In genomic region chr19:21737881-21738590, GRCm38 (mm10) we compare ENCODE assay signal across 8 mouse cellular contexts. TPM values are rescaled to one million over a fixed set of nuclear protein-coding genes. Genes with fewer than 3 reads are reported as not detected.
DNase-seq lines count a peak whose midpoint lies in the region; ATAC-seq and TF ChIP-seq lines count a peak whose summit lies in the region.

No protein-coding gene starts in this region.

- H3K27me3 ChIP-seq in forebrain, embryonic 13.5 days, result no peaks in the 10 kb centered on the region
- H3K27me3 ChIP-seq in forebrain, embryonic 12.5 days, result no peaks in the 10 kb centered on the region
- H3K27me3 ChIP-seq in MEL (ENCODE audit: control insufficient read depth in 1 of 2, insufficient read depth in 2 of 2, low read length in 2 of 2), result no peaks in the 10 kb centered on the region
- H3K27me3 ChIP-seq in heart, embryonic 11.5 days (ENCODE audit: control insufficient read depth, insufficient read depth, low read length), result no peaks in the 10 kb centered on the region

- H3K27ac ChIP-seq in forebrain, embryonic 13.5 days, result peak overlapping the region; percentile 72
- H3K27ac ChIP-seq in forebrain, embryonic 12.5 days, result no peak overlapping the region
- H3K27ac ChIP-seq in MEL (ENCODE audit: control insufficient read depth, low read depth, low read length), result peak overlapping the region; percentile 92
- H3K27ac ChIP-seq in heart, embryonic 11.5 days (ENCODE audit: low read depth, low read length), result peak overlapping the region; percentile 46

- TF ChIP-seq RAD21 in MEL (IDR thresholded peaks at IDR 0.05; ENCODE audit: low read depth, low read length), result no peak

- peak; percentile 70 for ATAC-seq in forebrain, embryonic 13.5 days
- ATAC-seq in forebrain, embryonic 12.5 days (ENCODE audit: low FRiP score), result no peak; the same call in 1 of the 2 replicates
- no peak; the same call in 1 of the 2 replicates for ATAC-seq in heart, embryonic 11.5 days (replicated peaks; ENCODE audit: insufficient number of reproducible peaks, low FRiP score, low TSS enrichment)
- ATAC-seq in erythroblast, adult 5-6 weeks (replicated peaks; ENCODE audit: low FRiP score, poor library complexity, severe bottlenecking), result no peak

- no peaks in the 10 kb centered on the region for H3K79me2 ChIP-seq in MEL (ENCODE audit: control insufficient read depth, insufficient read depth, low read length, poor library complexity)

- TF ChIP-seq CTCF in MEL (IDR thresholded peaks at IDR 0.05 in 2 of 3, conservative IDR thresholded peaks at IDR 0.05 in 1 of 3; ENCODE audit: control insufficient read depth in 1 of 3, insufficient read depth in 1 of 3, low read depth in 2 of 3, low read length in 3 of 3, poor library complexity in 1 of 3, severe bottlenecking in 1 of 3), result no peak

- H3K4me2 ChIP-seq in forebrain, embryonic 13.5 days, result 0 out of 2 replicates have a peak overlapping the region, but pooled peaks have one; percentile 4
- no peak overlapping the region for H3K4me2 ChIP-seq in forebrain, embryonic 12.5 days
- H3K4me2 ChIP-seq in heart, embryonic 11.5 days, result peak overlapping the region; percentile 48; the same call in 1 of the 2 replicates

- peak in 1 of 2 experiments; percentile 12; a peak in 1 of 4 replicates for TF ChIP-seq POLR2A in MEL (IDR thresholded peaks at IDR 0.05; ENCODE audit: control insufficient read depth in 1 of 2, insufficient read depth in 1 of 2, low read depth in 1 of 2, low read length in 2 of 2, poor library complexity in 1 of 2)

- DNase-seq in MEL (ENCODE audit: low read depth, low spot score), result peak; percentile 90
- peak; percentile 68 to 69 for DNase-seq in cerebellum, postnatal 36 days
- DNase-seq in kidney, postnatal 10 days, result peak; percentile 74
- DNase-seq in lung, postnatal 4 days, result peak; percentile 29 to 42

- TF ChIP-seq EP300 in MEL (IDR thresholded peaks at IDR 0.05; ENCODE audit: low read depth in 1 of 2, low read length in 2 of 2), result no peak; a peak in 1 of 4 replicates

- H3K4me1 ChIP-seq in forebrain, embryonic 13.5 days, result peaks cover 14% of the 10 kb centered on the region; the same call in 1 of the 2 replicates
- H3K4me1 ChIP-seq in forebrain, embryonic 12.5 days, result 0 out of 2 replicates have a peak, but pooled peaks cover 7% of the 10 kb centered on the region
- peaks cover 2 to 19% of the 10 kb centered on the region in 2 experiments; a peak in 3 of 4 replicates for H3K4me1 ChIP-seq in MEL (ENCODE audit: control insufficient read depth in 1 of 2, insufficient read depth in 2 of 2, low read length in 2 of 2)
- no peaks in the 10 kb centered on the region for H3K4me1 ChIP-seq in heart, embryonic 11.5 days (ENCODE audit: control insufficient read depth, insufficient read depth, low read length)

- WGBS in forebrain, embryonic 13.5 days, result 39% methylated on average over 17 of the region's 17 CpGs
- 55% methylated on average over 17 of the region's 17 CpGs for WGBS in forebrain, embryonic 12.5 days
- 55% methylated on average over 17 of the region's 17 CpGs for WGBS in heart, embryonic 11.5 days (ENCODE audit: insufficient replicate concordance)

- no peak overlapping the region for H3K4me3 ChIP-seq in forebrain, embryonic 13.5 days
- H3K4me3 ChIP-seq in forebrain, embryonic 12.5 days (replicated peaks), result no peak overlapping the region
- H3K4me3 ChIP-seq in MEL (ENCODE audit: control insufficient read depth in 1 of 2, insufficient read depth in 1 of 2, low read depth in 2 of 2, low read length in 2 of 2), result peak overlapping the region; percentile 47 to 50
- H3K4me3 ChIP-seq in heart, embryonic 11.5 days (ENCODE audit: low read depth, low read length), result no peak overlapping the region

- no peaks in the 10 kb centered on the region for H3K9me3 ChIP-seq in forebrain, embryonic 13.5 days (replicated peaks)
- no peaks in the 10 kb centered on the region for H3K9me3 ChIP-seq in forebrain, embryonic 12.5 days
- H3K9me3 ChIP-seq in MEL (replicated peaks; ENCODE audit: insufficient read depth, low read length), result no peaks in the 10 kb centered on the region
- no peaks in the 10 kb centered on the region for H3K9me3 ChIP-seq in heart, embryonic 11.5 days (replicated peaks; ENCODE audit: control insufficient read depth, low read length)

- no peaks in the 10 kb centered on the region for H3K36me3 ChIP-seq in forebrain, embryonic 13.5 days (ENCODE audit: poor library complexity, severe bottlenecking)
- no peaks in the 10 kb centered on the region for H3K36me3 ChIP-seq in forebrain, embryonic 12.5 days (replicated peaks)
- peaks cover 0 to 27% of the 10 kb centered on the region in 2 experiments; a peak in 2 of 4 replicates for H3K36me3 ChIP-seq in MEL (ENCODE audit: control insufficient read depth in 1 of 2, insufficient read depth in 2 of 2, low read length in 2 of 2)
- H3K36me3 ChIP-seq in heart, embryonic 11.5 days (ENCODE audit: control insufficient read depth, insufficient read depth, low read length), result no peaks in the 10 kb centered on the region

- H3K9ac ChIP-seq in forebrain, embryonic 13.5 days, result no peak overlapping the region
- H3K9ac ChIP-seq in forebrain, embryonic 12.5 days, result no peak overlapping the region
- peak overlapping the region; percentile 63 for H3K9ac ChIP-seq in MEL (ENCODE audit: control insufficient read depth, low read depth, low read length, poor library complexity, severe bottlenecking)
- H3K9ac ChIP-seq in heart, embryonic 11.5 days (ENCODE audit: low read depth, low read length), result no peak overlapping the region

TF ChIP-seq in MEL, 35 proteins besides CTCF, POLR2A, EP300 and RAD21:
- TF ChIP-seq JUND (IDR thresholded peaks at IDR 0.05; ENCODE audit: low read depth, low read length), result 0 out of 2 replicates have a peak, but pooled peaks have one; percentile 4
- TF ChIP-seq MXI1 (IDR thresholded peaks at IDR 0.05; ENCODE audit: low read depth, low read length), result peak; percentile 2; the same call in 1 of the 2 replicates
- TF ChIP-seq USF2 (IDR thresholded peaks at IDR 0.05; ENCODE audit: borderline replicate concordance in 1 of 2, insufficient read depth in 1 of 2, low read depth in 1 of 2, low read length in 2 of 2), result no peak
- TF ChIP-seq MAFK (IDR thresholded peaks at IDR 0.05; ENCODE audit: borderline replicate concordance, low read depth, low read length), result 0 out of 2 replicates have a peak, but pooled peaks have one; percentile 53
- no peak for TF ChIP-seq ZMIZ1 (IDR thresholded peaks at IDR 0.05; ENCODE audit: low read depth, low read length)
- TF ChIP-seq NELFE (IDR thresholded peaks at IDR 0.05; ENCODE audit: low read depth, low read length), result peak; percentile 11; the same call in 1 of the 2 replicates

RNA-seq across cellular contexts. Expression of gene Cemip2, which starts 40.1 kb away (rescaled TPM):
- 54.2 and 61.3 TPM in 2 replicates for polyA plus RNA-seq in forebrain, embryonic 13.5 days (2015; fragmentation: Nextera tagmentation; extraction: Ambion mirVana)
- 88.7 and 89.2 TPM in 2 replicates for polyA plus RNA-seq in forebrain, embryonic 12.5 days (2016; fragmentation: Nextera tagmentation; extraction: Ambion mirVana)
- 5.9 and 8.2 TPM in 2 replicates for total RNA-seq in MEL (2012; rRNA removed)
- polyA plus RNA-seq in MEL (2012; ENCODE audit: insufficient read depth in 1 of 2, insufficient read length in 2 of 2, low read depth in 1 of 2, low replicate concordance in 2 of 2, missing spikeins in 1 of 2), result 1 to 10 TPM in 1 of 2 experiments, not detected in 1; 5.0 TPM
- 77.0 and 99.7 TPM in 2 replicates for polyA plus RNA-seq in heart, embryonic 11.5 days (2014; fragmentation: Nextera tagmentation; extraction: Ambion mirVana)
- 1.5 and 5.0 TPM in 2 replicates for total RNA-seq in erythroblast, adult 5-6 weeks (2015; ENCODE audit: low replicate concordance)
- 5.2 and 6.0 TPM in 2 replicates for total RNA-seq in erythroblast, adult 5-6 weeks (2017; ENCODE audit: low replicate concordance)

Comparison
In these comparisons a context has a peak if more than half of its experiments do, and no peak if none do; other contexts are left out.
1. H3K4me3 ChIP-seq: peak in MEL (2 of 2); none in forebrain, embryonic 13.5 days (single experiment), forebrain, embryonic 12.5 days (single experiment) and heart, embryonic 11.5 days (single experiment).
2. DNase-seq: peak in every context shown above with its lines; median percentile 90 in MEL; 74 in kidney, postnatal 10 days; 68 in cerebellum, postnatal 36 days; 36 in lung, postnatal 4 days.